23 mouse cellular contexts compared by ENCODE assay signal in genomic region chr10:37240201-37240600, GRCm38 (mm10).
"Had no signal": no experiment of that assay in that cellular context is flagged by ENCODE, and none has a peak within 500 bp of the region (broad histone marks: within the 10 kb centered on the region; RNA-seq: fewer than 3 reads in every experiment).

No protein-coding gene starts in this region.

- H3K27me3 ChIP-seq: intestine, embryonic 15.5 days; kidney, embryonic 15.5 days; lung, embryonic 15.5 days; midbrain, embryonic 12.5 days; neural tube, embryonic 13.5 days had no signal

- H3K4me3 ChIP-seq: intestine, embryonic 15.5 days; kidney, embryonic 15.5 days; left cerebral cortex, adult 2 months; lung, embryonic 15.5 days; midbrain, embryonic 12.5 days; myocyte; neural tube, embryonic 13.5 days had no signal

- H3K4me1 ChIP-seq: midbrain, embryonic 12.5 days; neural tube, embryonic 13.5 days had no signal

- H3K36me3 ChIP-seq: intestine, embryonic 15.5 days; kidney, embryonic 15.5 days; lung, embryonic 15.5 days; midbrain, embryonic 12.5 days; neural tube, embryonic 13.5 days had no signal

- H3K27ac ChIP-seq: intestine, embryonic 15.5 days; kidney, embryonic 15.5 days; left cerebral cortex, adult 2 months; liver, embryonic 14.5 days; lung, embryonic 15.5 days; midbrain, embryonic 12.5 days; neural tube, embryonic 13.5 days had no signal

- DNase-seq: kidney, adult 11 months; kidney, adult 8-10 months; kidney, postnatal 10 days; kidney, postnatal 36 days; layer of hippocampus, adult 9-11 months; liver, postnatal 0 days; lung, postnatal 14 days; lung, postnatal 4 days; retina, postnatal 1 day; right cerebral cortex, postnatal 25 days; spleen, adult 18-20 months; thymus, adult 18-20 months; thymus, postnatal 36 days had no signal

- ATAC-seq: liver, postnatal 0 days; midbrain, embryonic 16.5 days had no signal

- H3K9me3 ChIP-seq: intestine, embryonic 15.5 days; kidney, embryonic 15.5 days; lung, embryonic 15.5 days; midbrain, embryonic 12.5 days; neural tube, embryonic 13.5 days had no signal

- H3K4me2 ChIP-seq: intestine, embryonic 15.5 days; kidney, embryonic 15.5 days; liver, embryonic 11.5 days; lung, embryonic 15.5 days; midbrain, embryonic 12.5 days; neural tube, embryonic 13.5 days had no signal

- H3K9ac ChIP-seq: intestine, embryonic 15.5 days; kidney, embryonic 15.5 days; liver, embryonic 14.5 days; liver, postnatal 0 days; lung, embryonic 15.5 days; midbrain, embryonic 12.5 days; neural tube, embryonic 13.5 days had no signal
